Mouse (Mus musculus) ES-E14 (cell line): ENCODE measurements around the gene Etv5.

ENCODE experiments used
- HCFC1 ChIP-seq: IDR thresholded peaks from 2 replicates; pipeline ENCODE4 v1.6.1; 2012; ENCODE audit warnings: low read length, inconsistent platforms, borderline replicate concordance; ENCODE audit not compliant: insufficient read depth
- ZC3H11A ChIP-seq: IDR thresholded peaks from 2 replicates; pipeline ENCODE4 v1.6.1; 2012; ENCODE audit warnings: low read depth, mild to moderate bottlenecking, inconsistent platforms, low read length, borderline replicate concordance

GRCm38 (mm10) chr16:22441317-22441716 is 1.8 kb upstream of the Etv5 start:
- TF ChIP-seq HCFC1 (no peak), ZC3H11A (no peak)
